18 mouse cellular contexts compared by ENCODE assay signal in genomic region chrX:109001277-109001676, GRCm38 (mm10). TPM values are rescaled to one million over a fixed set of nuclear protein-coding genes. Genes with fewer than 3 reads are reported as not detected.
DNase-seq lines count a peak whose midpoint lies in the region; ATAC-seq and TF ChIP-seq lines count a peak whose summit lies in the region.
"Had no signal": no experiment of that assay in that cellular context is flagged by ENCODE, and none has a peak within 500 bp of the region (broad histone marks: within the 10 kb centered on the region; RNA-seq: fewer than 3 reads in every experiment).

No protein-coding gene starts in this region.

- TF ChIP-seq RAD21 in MEL (IDR thresholded peaks at IDR 0.05; ENCODE audit: low read depth, low read length), result peak; percentile 13

- peaks cover 6 to 10% of the 10 kb centered on the region in 2 experiments for H3K36me3 ChIP-seq in MEL (ENCODE audit: control insufficient read depth in 1 of 2, insufficient read depth in 2 of 2, low read length in 2 of 2)
- H3K36me3 ChIP-seq in forebrain, embryonic 15.5 days, result peaks cover under 1% of the 10 kb centered on the region; the same call in 1 of the 2 replicates
- H3K36me3 ChIP-seq: embryonic facial prominence, embryonic 12.5 days; midbrain, embryonic 12.5 days had no signal

- no peak for TF ChIP-seq EP300 in MEL (IDR thresholded peaks at IDR 0.05; ENCODE audit: low read depth in 1 of 2, low read length in 2 of 2)

- H3K4me3 ChIP-seq in MEL (ENCODE audit: control insufficient read depth in 1 of 2, insufficient read depth in 1 of 2, low read depth in 2 of 2, low read length in 2 of 2), result no peak overlapping the region
- H3K4me3 ChIP-seq in forebrain, embryonic 15.5 days, result no peak overlapping the region
- H3K4me3 ChIP-seq: embryonic facial prominence, embryonic 12.5 days; forebrain, embryonic 10.5 days; limb, embryonic 10.5 days; midbrain, embryonic 12.5 days had no signal

- no peak overlapping the region for H3K27ac ChIP-seq in MEL (ENCODE audit: control insufficient read depth, low read depth, low read length)
- H3K27ac ChIP-seq in forebrain, embryonic 15.5 days (replicated peaks), result no peak overlapping the region
- H3K27ac ChIP-seq: embryonic facial prominence, embryonic 12.5 days; forebrain, embryonic 10.5 days; limb, embryonic 10.5 days; midbrain, embryonic 12.5 days had no signal

- TF ChIP-seq POLR2A in MEL (IDR thresholded peaks at IDR 0.05; ENCODE audit: control insufficient read depth in 1 of 2, insufficient read depth in 1 of 2, low read depth in 1 of 2, low read length in 2 of 2, poor library complexity in 1 of 2), result no peak

- no peak overlapping the region for H3K4me2 ChIP-seq in forebrain, embryonic 15.5 days (replicated peaks)
- H3K4me2 ChIP-seq: embryonic facial prominence, embryonic 12.5 days; midbrain, embryonic 12.5 days had no signal

- peak; percentile 0 for DNase-seq in embryo, embryonic 10.5 days (ENCODE audit: low spot score)
- DNase-seq in embryo, embryonic 9.5 days (ENCODE audit: extremely low spot score), result no peak
- peak; percentile 4 to 5 for DNase-seq in kidney, postnatal 4 days
- DNase-seq in kidney, adult 9 months, result no peak
- no peak for DNase-seq in MEL (ENCODE audit: low read depth, low spot score)
- DNase-seq in mesoderm, embryonic 11.5 days (ENCODE audit: low read depth, low spot score), result peak; percentile 2
- no peak for DNase-seq in thymus, postnatal 4 days
- DNase-seq: adrenal gland, adult 8-10 months; cerebellum, adult 9-10 months; heart, postnatal 14 days; kidney, postnatal 36 days; layer of hippocampus, postnatal 36 days had no signal

- no peak overlapping the region for H3K9ac ChIP-seq in MEL (ENCODE audit: control insufficient read depth, low read depth, low read length, poor library complexity, severe bottlenecking)
- H3K9ac ChIP-seq in forebrain, embryonic 15.5 days (replicated peaks), result no peak overlapping the region
- H3K9ac ChIP-seq: embryonic facial prominence, embryonic 12.5 days; midbrain, embryonic 12.5 days had no signal

- H3K27me3 ChIP-seq in MEL (ENCODE audit: control insufficient read depth in 1 of 2, insufficient read depth in 2 of 2, low read length in 2 of 2), result no peaks in the 10 kb centered on the region
- no peaks in the 10 kb centered on the region for H3K27me3 ChIP-seq in forebrain, embryonic 15.5 days
- H3K27me3 ChIP-seq: embryonic facial prominence, embryonic 12.5 days; midbrain, embryonic 12.5 days had no signal

- WGBS in forebrain, embryonic 15.5 days, result 72% methylated on average over 4 of the region's 4 CpGs

- no peak for ATAC-seq in forebrain, embryonic 15.5 days (replicated peaks)
- ATAC-seq: hindbrain, embryonic 16.5 days had no signal

- H3K4me1 ChIP-seq in MEL (ENCODE audit: control insufficient read depth in 1 of 2, insufficient read depth in 2 of 2, low read length in 2 of 2), result peaks cover 0 to 6% of the 10 kb centered on the region in 2 experiments; a peak in 2 of 4 replicates
- H3K4me1 ChIP-seq in forebrain, embryonic 15.5 days, result no peaks in the 10 kb centered on the region
- H3K4me1 ChIP-seq: embryonic facial prominence, embryonic 12.5 days; forebrain, embryonic 10.5 days; limb, embryonic 10.5 days; midbrain, embryonic 12.5 days had no signal

- H3K79me2 ChIP-seq in MEL (ENCODE audit: control insufficient read depth, insufficient read depth, low read length, poor library complexity), result no peaks in the 10 kb centered on the region

- no peaks in the 10 kb centered on the region for H3K9me3 ChIP-seq in MEL (replicated peaks; ENCODE audit: insufficient read depth, low read length)
- no peaks in the 10 kb centered on the region for H3K9me3 ChIP-seq in forebrain, embryonic 15.5 days
- H3K9me3 ChIP-seq: embryonic facial prominence, embryonic 12.5 days; forebrain, embryonic 10.5 days; limb, embryonic 10.5 days; midbrain, embryonic 12.5 days had no signal

- peak in 1 of 3 experiments; percentile 28; a peak in 2 of 6 replicates for TF ChIP-seq CTCF in MEL (IDR thresholded peaks at IDR 0.05 in 2 of 3, conservative IDR thresholded peaks at IDR 0.05 in 1 of 3; ENCODE audit: control insufficient read depth in 1 of 3, insufficient read depth in 1 of 3, low read depth in 2 of 3, low read length in 3 of 3, poor library complexity in 1 of 3, severe bottlenecking in 1 of 3)

TF ChIP-seq in MEL, 35 proteins besides CTCF, POLR2A, EP300 and RAD21:
- TF ChIP-seq ZMIZ1 (IDR thresholded peaks at IDR 0.05; ENCODE audit: low read depth, low read length) (no peak), ELF1 (IDR thresholded peaks at IDR 0.05; ENCODE audit: low read depth, low read length) (no peak), TCF12 (IDR thresholded peaks at IDR 0.05; ENCODE audit: low read depth, low read length) (no peak), CHD2 (IDR thresholded peaks at IDR 0.05; ENCODE audit: low read length) (no peak), USF2 (IDR thresholded peaks at IDR 0.05; ENCODE audit: borderline replicate concordance in 1 of 2, insufficient read depth in 1 of 2, low read depth in 1 of 2, low read length in 2 of 2) (no peak), GABPA (IDR thresholded peaks at IDR 0.05; ENCODE audit: low read depth, low read length) (no peak), ZC3H11A (IDR thresholded peaks at IDR 0.05; ENCODE audit: low read depth, low read length) (no peak), SMC3 (IDR thresholded peaks at IDR 0.05; ENCODE audit: low read depth, low read length) (peak; percentile 45)

RNA-seq across cellular contexts. Expression of gene Hmgn5, which starts 11.9 kb away (rescaled TPM):
- 9.8 and 13.8 TPM in 2 replicates for total RNA-seq in MEL (2012; rRNA removed)
- polyA plus RNA-seq in MEL (2012; ENCODE audit: insufficient read depth in 1 of 2, insufficient read length in 2 of 2, low read depth in 1 of 2, low replicate concordance in 2 of 2, missing spikeins in 1 of 2), result 100 to 1,000 TPM; 102 to 164 TPM
- 19.7 and 21.0 TPM in 2 replicates for polyA plus RNA-seq in forebrain, embryonic 15.5 days (2015; fragmentation: Nextera tagmentation; extraction: Ambion mirVana)

Comparison
In these comparisons a context has a peak if more than half of its experiments do, and no peak if none do; other contexts are left out.
1. DNase-seq: peak in embryo, embryonic 10.5 days (single experiment), kidney, postnatal 4 days (2 of 2) and mesoderm, embryonic 11.5 days (single experiment); none in embryo, embryonic 9.5 days (single experiment), kidney, adult 9 months (single experiment), MEL (single experiment) and thymus, postnatal 4 days (single experiment).